Mouse (Mus musculus): ENCODE data around the gene Car15. TPM values are rescaled to one million over a fixed set of nuclear protein-coding genes. Genes with fewer than 3 reads are reported as not detected.

Gene Car15
- polyA plus RNA-seq, 1 experiment from 2014 or later = 2.7 TPM

DNA sequence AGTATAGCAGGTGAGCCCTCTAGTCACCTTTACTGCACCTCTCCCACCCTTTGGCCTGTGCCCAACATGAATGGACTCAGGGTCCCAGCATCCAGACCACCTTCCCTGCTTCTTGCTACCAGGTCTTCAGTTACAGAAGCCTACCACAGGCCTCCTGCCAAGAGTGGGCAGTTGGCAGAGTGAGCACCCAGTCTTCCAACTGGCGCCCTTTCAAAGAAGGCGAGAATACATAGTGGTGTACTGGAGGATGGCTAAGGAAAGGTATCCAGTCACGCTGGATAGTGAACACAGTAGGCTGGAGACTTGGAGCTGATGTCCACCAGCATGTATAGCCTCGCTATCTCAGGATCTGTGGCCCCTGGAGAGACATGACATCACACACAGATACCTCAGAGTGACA is 44.1 kb downstream of the Car15 start:
- peaks cover 41% of the 10 kb centered on the region for H3K36me3 ChIP-seq (ENCODE audit: control insufficient read depth, insufficient read depth, low read length)
- no peak for ATAC-seq (ENCODE audit: low FRiP score, low TSS enrichment)
- WGBS = 87% methylated on average over 4 of the region's 4 CpGs

GRCm38 (mm10) chr16:17792728-17793127 is 45.4 kb downstream of the Car15 start:
- H3K36me3 ChIP-seq (ENCODE audit: control insufficient read depth, insufficient read depth, low read length) = peaks cover 48% of the 10 kb centered on the region
- H3K4me2 ChIP-seq (replicated peaks; ENCODE audit: low read depth, low read length) = no peak overlapping the region
- H3K9ac ChIP-seq (ENCODE audit: low read depth, low read length) = no peak overlapping the region
- ATAC-seq (ENCODE audit: low FRiP score, low TSS enrichment) = no peak
- no peaks in the 10 kb centered on the region; the same call in 1 of the 2 replicates for H3K27me3 ChIP-seq (ENCODE audit: control insufficient read depth, insufficient read depth, low read length)
- no peak overlapping the region for H3K4me3 ChIP-seq (ENCODE audit: low read length)
- 0 out of 2 replicates have a peak, but pooled peaks cover 1% of the 10 kb centered on the region for H3K4me1 ChIP-seq (ENCODE audit: control insufficient read depth, insufficient read depth, low read length)
- no peaks in the 10 kb centered on the region for H3K9me3 ChIP-seq (ENCODE audit: control insufficient read depth, low read length)
- 71% methylated on average over 3 of the region's 3 CpGs for WGBS
- no peak overlapping the region for H3K27ac ChIP-seq (ENCODE audit: low read depth, low read length)

More for the DNA sequence above, 44.1 kb downstream of the Car15 start:
- Histone ChIP-seq H3K4me3 (ENCODE audit: low read length) (no peak overlapping the region), H3K4me2 (replicated peaks; ENCODE audit: low read depth, low read length) (no peak overlapping the region), H3K9me3 (ENCODE audit: control insufficient read depth, low read length) (no peaks in the 10 kb centered on the region), H3K9ac (ENCODE audit: low read depth, low read length) (no peak overlapping the region), H3K4me1 (ENCODE audit: control insufficient read depth, insufficient read depth, low read length) (peaks cover 6% of the 10 kb centered on the region; the same call in 1 of the 2 replicates), H3K27ac (ENCODE audit: low read depth, low read length) (no peak overlapping the region), H3K27me3 (ENCODE audit: control insufficient read depth, insufficient read depth, low read length) (peaks cover 10% of the 10 kb centered on the region)

- no peak overlapping the region for H3K27ac ChIP-seq (ENCODE audit: low read depth, low read length)
- H3K27me3 ChIP-seq (ENCODE audit: control insufficient read depth, insufficient read depth, low read length) = no peaks in the 10 kb centered on the region
- WGBS = 61% methylated on average over 3 of the region's 3 CpGs
- no peak overlapping the region for H3K4me3 ChIP-seq (ENCODE audit: low read length)
- no peak overlapping the region for H3K9ac ChIP-seq (ENCODE audit: low read depth, low read length)
- H3K36me3 ChIP-seq (ENCODE audit: control insufficient read depth, insufficient read depth, low read length) = peaks cover 71% of the 10 kb centered on the region
- H3K4me1 ChIP-seq (ENCODE audit: control insufficient read depth, insufficient read depth, low read length) = no peaks in the 10 kb centered on the region
- no peaks in the 10 kb centered on the region for H3K9me3 ChIP-seq (ENCODE audit: control insufficient read depth, low read length)
- no peak for ATAC-seq (ENCODE audit: low FRiP score, low TSS enrichment)
- no peak overlapping the region for H3K4me2 ChIP-seq (replicated peaks; ENCODE audit: low read depth, low read length)
These were observed 52.8 kb downstream of the Car15 start for GRCm38 (mm10) chr16:17785337-17785736.

Other genes starting within 250 kb of the Car15 start
- 33.4 and 54.9 TPM in 2 replicates for gene Smpd4, start 219.0 kb downstream of the Car15 start, polyA plus RNA-seq (2014; fragmentation: Nextera tagmentation; extraction: Ambion mirVana)
- 7.0 and 8.6 TPM in 2 replicates for gene Ccdc74a, start 191.9 kb downstream of the Car15 start, polyA plus RNA-seq (2014; fragmentation: Nextera tagmentation; extraction: Ambion mirVana)
- gene Med15, start 105.5 kb downstream of the Car15 start, polyA plus RNA-seq (2014; fragmentation: Nextera tagmentation; extraction: Ambion mirVana) = 32.4 and 39.7 TPM in 2 replicates
- 42.6 and 70.3 TPM in 2 replicates for gene Klhl22, start 78.7 kb downstream of the Car15 start, polyA plus RNA-seq (2014; fragmentation: Nextera tagmentation; extraction: Ambion mirVana)
- gene Scarf2, start 41.1 kb downstream of the Car15 start, polyA plus RNA-seq (2014; fragmentation: Nextera tagmentation; extraction: Ambion mirVana) = 17.2 and 19.6 TPM in 2 replicates
- not detected in 2 replicates for gene B830017H08Rik, start 5.2 kb downstream of the Car15 start, polyA plus RNA-seq (2014; fragmentation: Nextera tagmentation; extraction: Ambion mirVana)
- 0.23 and 0.31 TPM in 2 replicates for gene Gm20518, start 53.3 kb upstream of the Car15 start, polyA plus RNA-seq (2014; fragmentation: Nextera tagmentation; extraction: Ambion mirVana)
- not detected in 2 replicates for gene Tssk1, start 55.9 kb upstream of the Car15 start, polyA plus RNA-seq (2014; fragmentation: Nextera tagmentation; extraction: Ambion mirVana)
- gene Dgcr2, start 60.2 kb upstream of the Car15 start, polyA plus RNA-seq (2014; fragmentation: Nextera tagmentation; extraction: Ambion mirVana) = 73.0 and 91.7 TPM in 2 replicates
- gene Tssk2, start 60.3 kb upstream of the Car15 start, polyA plus RNA-seq (2014; fragmentation: Nextera tagmentation; extraction: Ambion mirVana) = not detected in 2 replicates
- 28.5 and 38.5 TPM in 2 replicates for gene Ess2, start 73.0 kb upstream of the Car15 start, polyA plus RNA-seq (2014; fragmentation: Nextera tagmentation; extraction: Ambion mirVana)
- gene Gsc2, start 76.7 kb upstream of the Car15 start, polyA plus RNA-seq (2014; fragmentation: Nextera tagmentation; extraction: Ambion mirVana) = not detected in 2 replicates
- gene Slc25a1, start 89.9 kb upstream of the Car15 start, polyA plus RNA-seq (2014; fragmentation: Nextera tagmentation; extraction: Ambion mirVana) = 62.6 and 78.3 TPM in 2 replicates
- not detected in 2 replicates for gene Vpreb2, start 142.1 kb upstream of the Car15 start, polyA plus RNA-seq (2014; fragmentation: Nextera tagmentation; extraction: Ambion mirVana)
- gene Dgcr6, start 214.5 kb upstream of the Car15 start, polyA plus RNA-seq (2014; fragmentation: Nextera tagmentation; extraction: Ambion mirVana) = 99.0 and 101 TPM in 2 replicates